Mouse (Mus musculus): Measurements from ENCODE around the gene Spock1. TPM values are rescaled to one million over a fixed set of nuclear protein-coding genes. Genes with fewer than 3 reads are reported as not detected.

The Spock1 gene
- total RNA-seq, 2 experiments from 2014 or later = 179 to 213 TPM

DNA sequence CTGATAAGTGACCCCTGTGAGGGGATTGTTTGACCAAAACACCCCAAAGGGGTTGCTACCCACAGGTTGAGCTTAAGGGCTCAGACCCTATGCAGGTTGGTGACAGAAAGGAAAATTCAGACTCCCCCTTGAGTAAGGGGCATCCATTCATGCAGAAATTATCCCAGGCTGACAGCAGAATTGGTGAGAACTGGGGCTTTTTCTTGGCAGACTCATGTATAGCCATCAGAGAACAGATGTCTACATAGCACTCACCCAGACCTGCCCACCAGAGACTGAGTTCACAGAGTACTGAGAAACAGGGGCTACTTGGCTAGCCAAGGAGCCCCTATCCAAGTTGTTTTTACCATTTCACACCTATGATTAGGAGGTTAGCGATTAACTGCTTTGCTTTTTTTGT lies 231.3 kb downstream of the Spock1 start:
- Histone ChIP-seq H3K4me3 (no peak overlapping the region), H3K27ac (no peak overlapping the region)
- no peak for TF ChIP-seq CTCF (conservative IDR thresholded peaks at IDR 0.05)
- DNase-seq (ENCODE audit: low spot score in 2 of 2) = no peak

GRCm38 (mm10) chr13:57673399-57673798 lies 234.7 kb downstream of the Spock1 start:
- DNase-seq (ENCODE audit: low spot score in 2 of 2) = no peak
- Histone ChIP-seq H3K4me3 (no peak overlapping the region), H3K27ac (no peak overlapping the region)
- TF ChIP-seq CTCF (conservative IDR thresholded peaks at IDR 0.05) = no peak

GRCm38 (mm10) chr13:57672762-57673161 lies 235.4 kb downstream of the Spock1 start:
- H3K4me3 ChIP-seq = no peak overlapping the region
- no peak for TF ChIP-seq CTCF (conservative IDR thresholded peaks at IDR 0.05)
- H3K27ac ChIP-seq = no peak overlapping the region
- no peak for DNase-seq (ENCODE audit: low spot score in 2 of 2)

DNA sequence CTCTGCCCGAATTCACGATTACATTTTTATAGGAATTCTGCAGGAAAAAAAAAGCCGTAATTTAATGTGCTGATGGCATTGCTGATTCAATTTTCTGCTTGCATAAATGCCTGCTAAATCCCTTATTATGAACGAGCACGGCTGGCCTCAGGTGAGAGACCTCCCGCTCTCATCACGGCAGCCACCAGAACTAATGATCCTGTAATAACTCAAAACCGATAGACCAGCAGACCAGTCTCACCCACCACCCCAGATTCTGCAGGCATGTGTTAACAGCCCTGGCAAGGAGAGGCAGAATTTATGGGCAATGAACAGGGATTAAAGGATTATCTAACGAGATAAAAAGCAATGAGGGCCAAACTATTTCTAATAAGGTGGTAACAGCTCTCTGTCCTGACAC lies 236.2 kb downstream of the Spock1 start:
- DNase-seq (ENCODE audit: low spot score in 2 of 2) = no peak
- Histone ChIP-seq H3K27ac (no peak overlapping the region), H3K4me3 (no peak overlapping the region)
- no peak for TF ChIP-seq CTCF (conservative IDR thresholded peaks at IDR 0.05)

DNA sequence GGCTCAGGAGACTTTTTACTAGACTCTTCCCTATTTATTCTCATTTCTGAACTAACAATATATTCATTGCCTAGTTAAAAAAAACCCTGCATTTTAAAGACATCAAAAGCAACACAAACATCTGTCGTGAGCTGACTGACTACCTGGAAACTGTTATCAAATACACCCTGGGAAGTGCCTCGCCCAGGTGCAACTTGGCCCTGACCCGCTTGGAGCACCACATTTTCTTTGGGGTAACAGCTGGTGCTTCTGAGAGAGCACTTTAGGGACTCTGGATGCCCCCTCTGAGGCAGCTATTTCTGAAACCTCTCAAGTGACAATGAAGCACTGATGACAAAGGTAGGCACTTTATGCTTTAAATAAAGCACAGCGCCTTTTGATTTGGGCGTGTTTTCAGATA lies 236.8 kb downstream of the Spock1 start:
- no peak for TF ChIP-seq CTCF (conservative IDR thresholded peaks at IDR 0.05)
- H3K27ac ChIP-seq = no peak overlapping the region
- H3K4me3 ChIP-seq = no peak overlapping the region
- no peak for DNase-seq (ENCODE audit: low spot score in 2 of 2)

DNA sequence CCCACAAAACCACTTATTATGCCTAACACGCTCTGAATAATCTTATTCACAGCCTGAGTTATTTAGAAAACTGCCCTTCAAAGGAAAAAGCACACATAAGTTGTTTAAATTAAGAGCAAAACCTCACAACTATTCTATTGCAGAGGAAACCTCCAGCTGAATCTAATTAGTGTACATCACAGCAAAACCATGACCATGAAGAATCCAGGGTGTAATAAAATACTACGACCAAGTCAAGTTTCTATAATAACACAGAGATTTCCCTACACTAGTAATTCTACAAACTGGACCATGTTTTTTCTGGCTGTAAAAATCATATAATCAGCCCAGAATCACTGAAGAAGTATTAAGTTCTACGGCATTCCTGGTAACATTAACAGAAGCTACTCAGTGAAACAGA lies 240.5 kb downstream of the Spock1 start:
- no peak for DNase-seq (ENCODE audit: low spot score in 2 of 2)
- no peak for TF ChIP-seq CTCF (conservative IDR thresholded peaks at IDR 0.05)
- Histone ChIP-seq H3K4me3 (no peak overlapping the region), H3K27ac (no peak overlapping the region)

- Histone ChIP-seq H3K4me3 (no peak overlapping the region), H3K27ac (no peak overlapping the region)
- DNase-seq (ENCODE audit: low spot score in 2 of 2) = no peak
- TF ChIP-seq CTCF (conservative IDR thresholded peaks at IDR 0.05) = no peak
Measured at GRCm38 (mm10) chr13:57666173-57666842, 241.8 kb downstream of the Spock1 start.

- H3K27ac ChIP-seq = no peak overlapping the region
- no peak overlapping the region for H3K4me3 ChIP-seq
- TF ChIP-seq CTCF (conservative IDR thresholded peaks at IDR 0.05) = no peak
- DNase-seq (ENCODE audit: low spot score in 2 of 2) = no peak
Measured at GRCm38 (mm10) chr13:57662554-57662953, 245.6 kb downstream of the Spock1 start.

DNA sequence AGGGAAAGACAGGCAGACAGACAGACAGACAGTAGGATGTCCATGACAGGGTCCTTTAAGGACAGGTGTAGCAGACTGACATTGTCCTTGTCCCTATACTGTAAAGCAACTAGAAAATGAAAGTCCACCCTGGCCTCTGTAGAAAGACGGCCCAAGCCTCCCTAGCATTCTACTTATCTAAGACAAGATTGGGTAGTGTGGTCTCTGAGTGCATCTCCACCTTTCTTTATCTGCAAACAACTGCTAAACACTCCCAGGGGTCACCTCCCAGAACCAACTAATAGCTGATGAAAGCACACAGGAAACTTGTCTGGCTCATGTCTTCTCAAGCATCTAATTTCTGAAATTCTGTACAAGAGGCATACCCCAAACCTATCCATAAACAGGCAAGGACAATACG lies 247.6 kb downstream of the Spock1 start:
- no peak for TF ChIP-seq CTCF (conservative IDR thresholded peaks at IDR 0.05)
- Histone ChIP-seq H3K27ac (no peak overlapping the region), H3K4me3 (no peak overlapping the region)
- DNase-seq (ENCODE audit: low spot score in 2 of 2) = no peak

- no peak for DNase-seq (ENCODE audit: low spot score in 2 of 2)
- no peak for TF ChIP-seq CTCF (conservative IDR thresholded peaks at IDR 0.05)
- H3K4me3 ChIP-seq = no peak overlapping the region
- no peak overlapping the region for H3K27ac ChIP-seq
Measured at GRCm38 (mm10) chr13:57659872-57660271, 248.3 kb downstream of the Spock1 start.

- Histone ChIP-seq H3K4me3 (no peak overlapping the region), H3K27ac (no peak overlapping the region)
- DNase-seq (ENCODE audit: low spot score in 2 of 2) = no peak
- no peak for TF ChIP-seq CTCF (conservative IDR thresholded peaks at IDR 0.05)
Measured at GRCm38 (mm10) chr13:57656606-57657005, 251.5 kb downstream of the Spock1 start.

GRCm38 (mm10) chr13:57654362-57654761 lies 253.8 kb downstream of the Spock1 start:
- TF ChIP-seq CTCF (conservative IDR thresholded peaks at IDR 0.05) = no peak
- no peak for DNase-seq (ENCODE audit: low spot score in 2 of 2)
- Histone ChIP-seq H3K27ac (no peak overlapping the region), H3K4me3 (no peak overlapping the region)

DNA sequence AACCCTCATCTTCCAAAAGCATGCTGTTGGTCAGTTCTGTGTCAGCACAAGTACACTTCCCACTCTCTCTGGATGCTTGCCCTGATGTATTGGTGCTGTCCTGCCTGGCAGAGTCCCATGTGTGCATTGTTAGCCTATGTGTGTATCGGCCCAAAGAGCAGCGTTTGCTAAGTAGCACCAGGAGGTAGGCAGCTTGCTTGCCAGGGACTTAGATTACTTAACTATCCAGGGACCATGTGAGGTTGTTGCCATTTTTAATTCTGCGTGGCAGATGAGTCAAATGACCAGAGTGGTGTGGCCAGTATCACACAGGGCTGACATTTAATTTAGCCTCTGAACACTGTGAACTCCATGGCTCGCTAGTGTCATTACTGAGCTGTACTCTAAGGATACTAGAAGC lies 256.9 kb downstream of the Spock1 start:
- no peak overlapping the region for H3K4me3 ChIP-seq
- H3K27ac ChIP-seq = no peak overlapping the region
- no peak for TF ChIP-seq CTCF (conservative IDR thresholded peaks at IDR 0.05)
- no peak for DNase-seq (ENCODE audit: low spot score in 2 of 2)

GRCm38 (mm10) chr13:57648784-57649183 lies 259.3 kb downstream of the Spock1 start:
- no peak overlapping the region for H3K27ac ChIP-seq
- no peak for DNase-seq (ENCODE audit: low spot score in 2 of 2)
- no peak for TF ChIP-seq CTCF (conservative IDR thresholded peaks at IDR 0.05)
- H3K4me3 ChIP-seq = no peak overlapping the region
